Mouse (Mus musculus) thymus, adult 2 months (tissue): Measurements from ENCODE around the gene Tbx3. TPM values are rescaled to one million over a fixed set of nuclear protein-coding genes. Genes with fewer than 3 reads are reported as not detected.

Experiments used
- DNase-seq: peaks from one replicate; pipeline ENCODE4 v3.0.0; 2021
- H3K27ac ChIP-seq: fragments of 200-500 bp; 2 replicates; pipeline ENCODE4 v1.5.1; 2012; ENCODE audit warnings: low read length, control low read depth; ENCODE audit not compliant: control insufficient read depth, insufficient read depth
- H3K27me3 ChIP-seq: fragments of 200-500 bp; 2 replicates; pipeline ENCODE4 v1.6.1; 2012; ENCODE audit warnings: mild to moderate bottlenecking, low read length, moderate library complexity, mixed read lengths; ENCODE audit not compliant: control insufficient read depth, insufficient read depth
- H3K36me3 ChIP-seq: fragments of 200-500 bp; 2 replicates; pipeline ENCODE4 v1.6.1; 2012; ENCODE audit warnings: mild to moderate bottlenecking, low read length, moderate library complexity; ENCODE audit not compliant: control insufficient read depth, insufficient read depth
- H3K4me1 ChIP-seq: fragments of 200-500 bp; replicated peaks from 2 replicates; pipeline ENCODE4 v1.6.1; 2012; ENCODE audit warnings: low read length; ENCODE audit not compliant: control insufficient read depth, insufficient read depth
- H3K4me3 ChIP-seq: fragments of 200-500 bp; 2 replicates; pipeline ENCODE4 v1.5.1; 2012; ENCODE audit warnings: mild to moderate bottlenecking, low read length, control low read depth, moderate library complexity; ENCODE audit not compliant: control insufficient read depth, insufficient read depth
- CTCF ChIP-seq: fragments of 200-500 bp; IDR thresholded peaks from 2 replicates; pipeline ENCODE4 v1.5.1; 2012; ENCODE audit warnings: mild to moderate bottlenecking, control low read depth, low read length, moderate library complexity, borderline replicate concordance; ENCODE audit not compliant: control insufficient read depth, poor library complexity, insufficient read depth; ENCODE audit errors: extremely low read depth
- POLR2A ChIP-seq: fragments of 200-500 bp; IDR thresholded peaks from 2 replicates; pipeline ENCODE4 v1.6.1; 2012; ENCODE audit warnings: mild to moderate bottlenecking, low read length, control low read depth, moderate library complexity; ENCODE audit not compliant: control insufficient read depth, poor library complexity, insufficient read depth; ENCODE audit errors: extremely low read depth
- WGBS: fragments of 180-500 bp; shearing (Covaris S2); methylation state at CpG from one replicate; pipeline ENCODE4 v1.1.7; 2018; 5-methylcytosine and 5-hydroxymethylcytosine counted together
- polyA plus RNA-seq: library from polyadenylated mRNA; depleted of rRNA; stranded (reverse); fragments of >200 nt; gene quantifications from 2 replicates; pipeline ENCODE4 v1.2.3, GENCODE M21; 2012

Tbx3 gene
- polyA plus RNA-seq, 1 experiment: 2.1 TPM

DNA sequence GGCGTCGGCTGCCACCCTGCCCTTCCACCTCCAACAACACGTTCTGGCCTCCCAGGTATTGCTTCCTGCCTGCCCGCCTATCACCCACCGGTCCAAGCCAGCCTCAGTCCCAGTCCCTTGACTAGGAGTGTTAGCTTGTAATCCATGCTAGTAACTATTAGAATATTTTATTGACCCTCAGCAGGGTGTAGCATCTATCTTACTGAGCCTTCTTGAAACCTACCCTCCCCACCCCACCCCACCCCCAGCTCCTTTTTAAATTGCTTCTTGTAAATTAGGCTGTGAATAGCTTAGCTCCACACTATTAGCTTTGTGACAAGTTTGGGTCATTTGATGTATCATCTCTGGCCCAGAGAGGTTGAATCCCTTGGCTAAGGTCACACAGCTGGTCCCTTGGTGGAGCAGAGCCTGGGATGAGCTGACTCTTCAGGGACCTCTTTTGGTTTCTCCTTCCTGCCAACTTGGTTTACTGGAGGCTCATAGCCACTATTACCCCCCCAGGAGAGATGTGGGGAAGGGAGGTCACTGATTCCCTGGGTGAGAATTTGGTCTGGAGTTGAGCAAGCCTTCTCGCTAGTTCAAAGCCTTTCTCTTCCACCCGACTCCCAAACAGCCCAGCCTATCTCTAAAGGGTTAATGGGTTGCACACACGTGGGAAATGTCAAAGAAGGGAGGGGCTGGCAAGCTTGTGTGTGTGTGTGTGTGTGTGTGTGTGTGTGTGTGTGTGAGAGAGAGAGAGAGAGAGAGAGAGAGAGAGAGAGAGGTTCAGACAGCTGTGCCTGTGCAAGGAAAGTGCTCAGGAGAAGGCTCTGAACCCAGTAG lies 10.8 kb downstream of the Tbx3 start:
- no peak overlapping the region for H3K4me3 ChIP-seq
- DNase-seq: no peak
- H3K36me3 ChIP-seq: no peaks in the 10 kb centered on the region
- peaks cover 12% of the 10 kb centered on the region; the same call in 1 of the 2 replicates for H3K27me3 ChIP-seq
- no peak overlapping the region for H3K27ac ChIP-seq
- H3K4me1 ChIP-seq: no peaks in the 10 kb centered on the region
- TF ChIP-seq CTCF (no peak), POLR2A (no peak)
- WGBS: 19% methylated on average over 8 of the region's 8 CpGs

- WGBS: 40% methylated on average over 4 of the region's 4 CpGs
- TF ChIP-seq CTCF (no peak), POLR2A (no peak)
- DNase-seq: no peak
- Histone ChIP-seq H3K36me3 (no peaks in the 10 kb centered on the region), H3K4me1 (no peaks in the 10 kb centered on the region), H3K27ac (no peak overlapping the region), H3K27me3 (peaks cover 13% of the 10 kb centered on the region; the same call in 1 of the 2 replicates), H3K4me3 (no peak overlapping the region)
Observed at GRCm38 (mm10) chr5:119681833-119682210, 11.4 kb downstream of the Tbx3 start.

- H3K4me1 ChIP-seq: no peaks in the 10 kb centered on the region
- no peak for TF ChIP-seq CTCF
- TF ChIP-seq POLR2A: no peak
- no peak for DNase-seq
- 10% methylated on average over 40 of the region's 40 CpGs for WGBS
- H3K27ac ChIP-seq: no peak overlapping the region
- no peak overlapping the region for H3K4me3 ChIP-seq
- H3K27me3 ChIP-seq: peaks cover 18% of the 10 kb centered on the region; the same call in 1 of the 2 replicates
- H3K36me3 ChIP-seq: no peaks in the 10 kb centered on the region
Observed at GRCm38 (mm10) chr5:119682646-119683515, 12.4 kb downstream of the Tbx3 start.

GRCm38 (mm10) chr5:119683861-119684260 lies 13.4 kb downstream of the Tbx3 start:
- 17% methylated on average over 5 of the region's 5 CpGs for WGBS
- Histone ChIP-seq H3K27me3 (peaks cover 23% of the 10 kb centered on the region; the same call in 1 of the 2 replicates), H3K4me3 (no peak overlapping the region), H3K36me3 (no peaks in the 10 kb centered on the region), H3K4me1 (no peaks in the 10 kb centered on the region), H3K27ac (no peak overlapping the region)
- TF ChIP-seq CTCF (no peak), POLR2A (no peak)
- DNase-seq: no peak

- no peak for TF ChIP-seq POLR2A
- TF ChIP-seq CTCF: no peak
- WGBS: 15% methylated on average over 15 of the region's 15 CpGs
- H3K4me1 ChIP-seq: no peaks in the 10 kb centered on the region
- H3K27me3 ChIP-seq: peaks cover 25% of the 10 kb centered on the region
- H3K4me3 ChIP-seq: no peak overlapping the region
- H3K36me3 ChIP-seq: no peaks in the 10 kb centered on the region
- no peak for DNase-seq
- H3K27ac ChIP-seq: no peak overlapping the region
Observed at GRCm38 (mm10) chr5:119684701-119685391, 14.4 kb downstream of the Tbx3 start.

- Histone ChIP-seq H3K27ac (no peak overlapping the region), H3K4me1 (no peaks in the 10 kb centered on the region), H3K36me3 (no peaks in the 10 kb centered on the region), H3K27me3 (peaks cover 24% of the 10 kb centered on the region), H3K4me3 (no peak overlapping the region)
- no peak for DNase-seq
- 14% methylated on average over 22 of the region's 22 CpGs for WGBS
- TF ChIP-seq POLR2A: no peak
- TF ChIP-seq CTCF: no peak
Observed at GRCm38 (mm10) chr5:119685446-119686198, 15.2 kb downstream of the Tbx3 start.
